Comparison of ENCODE assay signal across 7 mouse cellular contexts in genomic region chr11:40733339-40734174, GRCm38 (mm10). TPM values are rescaled to one million over a fixed set of nuclear protein-coding genes. Genes with fewer than 3 reads are reported as not detected.
DNase-seq lines count a peak whose midpoint lies in the region; ATAC-seq lines count a peak whose summit lies in the region.

Gene Hmmr, minus strand, starts transcription at chr11:40733422.
Gene Nudcd2, plus strand, starts transcription at chr11:40733667.

- intact Hi-C loops in gastrocnemius, postnatal 36 days (cut with DNase I): loop anchor here (5.0 kb wide), 1 partner anchor 41 kb away; no protein-coding TSS in a partner anchor
- intact Hi-C loops in left cerebral cortex, postnatal 25 days (cut with DNase I): loop anchor here (1.0 to 2.0 kb wide), 2 partner anchors 22 to 41 kb away; partner anchors contain the start of gene Ccng1

- H3K9me3 ChIP-seq in intestine, embryonic 15.5 days: no peaks in the 10 kb centered on the region
- no peaks in the 10 kb centered on the region for H3K9me3 ChIP-seq in midbrain, embryonic 10.5 days (replicated peaks)

- peaks cover 6% of the 10 kb centered on the region; the same call in 1 of the 2 replicates for H3K36me3 ChIP-seq in intestine, embryonic 15.5 days
- peaks cover 59% of the 10 kb centered on the region for H3K36me3 ChIP-seq in midbrain, embryonic 10.5 days

- peak; percentile 99 for ATAC-seq in intestine, embryonic 15.5 days

- under 1% methylated on average over 52 of the region's 52 CpGs for WGBS in intestine, embryonic 15.5 days
- WGBS in midbrain, embryonic 10.5 days: under 1% methylated on average over 52 of the region's 52 CpGs

- no peaks in the 10 kb centered on the region for H3K27me3 ChIP-seq in intestine, embryonic 15.5 days (replicated peaks)
- H3K27me3 ChIP-seq in midbrain, embryonic 10.5 days (ENCODE audit: low read depth, poor library complexity, severe bottlenecking): no peaks in the 10 kb centered on the region

- H3K4me2 ChIP-seq in intestine, embryonic 15.5 days (replicated peaks): peak within 1 kb of the TSS; percentile 85

- peak within 1 kb of the TSS; percentile 70 for H3K27ac ChIP-seq in intestine, embryonic 15.5 days
- H3K27ac ChIP-seq in midbrain, embryonic 10.5 days (replicated peaks): peak within 1 kb of the TSS; percentile 97

- peak within 1 kb of the TSS; percentile 96 for H3K9ac ChIP-seq in intestine, embryonic 15.5 days

- H3K4me3 ChIP-seq in intestine, embryonic 15.5 days (replicated peaks): peak within 1 kb of the TSS; percentile 90
- H3K4me3 ChIP-seq in midbrain, embryonic 10.5 days: peak within 1 kb of the TSS; percentile 91

- DNase-seq in adrenal gland, adult 2 months: peak; percentile 92
- peak; percentile 97 for DNase-seq in embryo, embryonic 11.5 days (ENCODE audit: low read depth, low spot score)
- DNase-seq in gastrocnemius, postnatal 36 days: peak; percentile 85
- peak; percentile 94 to 99 for DNase-seq in left cerebral cortex, postnatal 25 days (ENCODE audit: low spot score in 2 of 2)
- DNase-seq in midbrain, embryonic 10.5 days (ENCODE audit: low spot score): peak; percentile 95
- DNase-seq in right cerebral cortex, postnatal 4 days: peak; percentile 87

- H3K4me1 ChIP-seq in intestine, embryonic 15.5 days (replicated peaks): peaks cover 11% of the 10 kb centered on the region; the same call in 1 of the 2 replicates
- H3K4me1 ChIP-seq in midbrain, embryonic 10.5 days: peaks cover 43% of the 10 kb centered on the region

RNA-seq across cellular contexts. Expression of gene Hmmr, which starts in this region (rescaled TPM):
- total RNA-seq in adrenal gland, adult 2 months (2021): 1 to 10 TPM in 1 of 2 experiments, under 1 TPM in 1; 0.76 to 1.4 TPM
- 0.32 and 0.47 TPM in 2 replicates for polyA plus RNA-seq in adrenal gland, adult 2 months (2012; rRNA removed)
- total RNA-seq in gastrocnemius, postnatal 36 days (2021): under 1 TPM; 0.30 to 0.38 TPM
- polyA plus RNA-seq in intestine, embryonic 15.5 days (2015; fragmentation: Nextera tagmentation; extraction: Ambion mirVana): 39.3 and 45.8 TPM in 2 replicates
- under 1 TPM; 0.41 to 0.62 TPM for total RNA-seq in left cerebral cortex, postnatal 25 days (2021)
- 58.8 and 62.9 TPM in 2 replicates for polyA plus RNA-seq in midbrain, embryonic 10.5 days (2016; fragmentation: Nextera tagmentation; extraction: Ambion mirVana)

RNA-seq across cellular contexts. Expression of gene Nudcd2, which starts in this region (rescaled TPM):
- 10 to 100 TPM; 21.1 to 25.2 TPM for total RNA-seq in adrenal gland, adult 2 months (2021)
- 22.0 and 27.2 TPM in 2 replicates for polyA plus RNA-seq in adrenal gland, adult 2 months (2012; rRNA removed)
- 10 to 100 TPM in 1 of 2 experiments, 1 to 10 TPM in 1; 8.3 to 13.7 TPM for total RNA-seq in gastrocnemius, postnatal 36 days (2021)
- 140 and 163 TPM in 2 replicates for polyA plus RNA-seq in intestine, embryonic 15.5 days (2015; fragmentation: Nextera tagmentation; extraction: Ambion mirVana)
- total RNA-seq in left cerebral cortex, postnatal 25 days (2021): 10 to 100 TPM; 19.5 to 20.8 TPM
- polyA plus RNA-seq in midbrain, embryonic 10.5 days (2016; fragmentation: Nextera tagmentation; extraction: Ambion mirVana): 194 and 216 TPM in 2 replicates

Comparison
In these comparisons a context has a peak if more than half of its experiments do, and no peak if none do; other contexts are left out.
1. Peak in every context shown above with its lines: DNase-seq, ATAC-seq, H3K4me3 ChIP-seq and H3K27ac ChIP-seq.
2. RNA of gene Hmmr (polyA plus RNA-seq): 58.8 to 62.9 TPM in midbrain, embryonic 10.5 days and 39.3 to 45.8 TPM in intestine, embryonic 15.5 days; 0.32 to 0.47 TPM in adrenal gland, adult 2 months; every median in the first group is over 10 times any median in the second.